Mouse (Mus musculus) heart, embryonic 13.5 days (tissue): ENCODE data around the gene Spag8. TPM values are rescaled to one million over a fixed set of nuclear protein-coding genes. Genes with fewer than 3 reads are reported as not detected.
A peak's percentile ranks its signal among the peaks of the same experiment; 100 is the strongest.

Experiments used
- ATAC-seq: fragments of 200-750 bp; cut with Nextera tagmentation; 2 replicates; pipeline ENCODE4 v1.8.0; 2017; ENCODE audit warnings: moderate TSS enrichment; ENCODE audit not compliant: insufficient number of reproducible peaks, low FRiP score, low TSS enrichment; ENCODE audit errors: extremely low read depth
- H3K27ac ChIP-seq: fragments of 300-500 bp; sonication (generic); replicated peaks from 2 replicates; pipeline ENCODE4 v1.5.1; 2015; ENCODE audit warnings: moderate library complexity, mild to moderate bottlenecking, inconsistent platforms
- H3K27me3 ChIP-seq: fragments of 300-500 bp; sonication (generic); replicated peaks from 2 replicates; pipeline ENCODE4 v1.6.1; 2015; ENCODE audit warnings: mild to moderate bottlenecking, inconsistent platforms
- H3K36me3 ChIP-seq: fragments of 300-500 bp; sonication (generic); 2 replicates; pipeline ENCODE4 v1.6.1; 2015; ENCODE audit warnings: mild to moderate bottlenecking, inconsistent platforms
- H3K4me1 ChIP-seq: fragments of 300-500 bp; sonication (generic); 2 replicates; pipeline ENCODE4 v1.6.1; 2015; ENCODE audit warnings: inconsistent platforms
- H3K4me2 ChIP-seq: fragments of 300-500 bp; sonication (generic); 2 replicates; pipeline ENCODE4 v1.6.1; 2015; ENCODE audit warnings: inconsistent platforms, mild to moderate bottlenecking, moderate library complexity
- H3K4me3 ChIP-seq: fragments of 300-500 bp; sonication (generic); 2 replicates; pipeline ENCODE4 v1.5.1; 2015; ENCODE audit warnings: moderate library complexity, mild to moderate bottlenecking, inconsistent platforms
- H3K9ac ChIP-seq: fragments of 300-500 bp; sonication (generic); 2 replicates; pipeline ENCODE4 v1.6.1; 2015; ENCODE audit warnings: inconsistent platforms, mild to moderate bottlenecking, moderate library complexity
- H3K9me3 ChIP-seq: fragments of 300-500 bp; sonication (generic); 2 replicates; pipeline ENCODE4 v1.6.1; 2016; ENCODE audit warnings: inconsistent platforms
- WGBS: fragments of 180-500 bp; shearing (Covaris S2); methylation state at CpG from one replicate; pipeline ENCODE4 v1.1.7; 2015; ENCODE audit warnings: mixed read lengths; 5-methylcytosine and 5-hydroxymethylcytosine counted together
- polyA plus RNA-seq: library from polyadenylated mRNA; unstranded; fragments of >200 nt; fragmentation: Nextera tagmentation; extraction: Ambion mirVana; gene quantifications from 2 replicates; pipeline ENCODE4 v1.2.1, GENCODE M21; 2015

Gene Spag8
- polyA plus RNA-seq, 1 experiment from 2014 or later: 0.59 TPM

DNA sequence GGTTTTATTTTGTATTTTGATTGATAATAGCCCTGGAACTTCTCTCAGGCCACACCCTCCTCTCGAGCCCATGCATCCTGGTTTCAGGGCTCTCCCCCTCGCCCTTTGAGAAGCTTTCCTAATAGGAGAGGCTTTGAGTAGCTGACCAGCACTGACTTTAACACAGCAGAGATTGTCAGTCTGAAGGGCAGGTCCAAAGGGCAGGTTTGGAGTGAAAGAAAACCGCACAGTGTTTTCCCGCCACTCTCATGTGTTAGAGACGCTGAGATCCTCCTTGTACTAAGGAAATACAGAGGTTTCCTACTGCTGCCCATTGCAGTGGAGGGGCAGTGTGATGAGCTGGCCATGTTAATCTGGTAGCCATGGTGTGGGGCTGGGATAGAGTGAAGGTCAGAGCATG lies 21.6 kb upstream of the Spag8 start:
- H3K36me3 ChIP-seq: peaks cover 21% of the 10 kb centered on the region
- H3K27me3 ChIP-seq: no peaks in the 10 kb centered on the region
- peaks cover 24% of the 10 kb centered on the region for H3K4me1 ChIP-seq
- 70% methylated on average over 5 of the region's 5 CpGs for WGBS
- no peak for ATAC-seq
- H3K27ac ChIP-seq: no peak overlapping the region
- no peak overlapping the region for H3K4me2 ChIP-seq
- H3K9ac ChIP-seq: no peak overlapping the region
- H3K4me3 ChIP-seq: no peak overlapping the region
- H3K9me3 ChIP-seq: no peaks in the 10 kb centered on the region

DNA sequence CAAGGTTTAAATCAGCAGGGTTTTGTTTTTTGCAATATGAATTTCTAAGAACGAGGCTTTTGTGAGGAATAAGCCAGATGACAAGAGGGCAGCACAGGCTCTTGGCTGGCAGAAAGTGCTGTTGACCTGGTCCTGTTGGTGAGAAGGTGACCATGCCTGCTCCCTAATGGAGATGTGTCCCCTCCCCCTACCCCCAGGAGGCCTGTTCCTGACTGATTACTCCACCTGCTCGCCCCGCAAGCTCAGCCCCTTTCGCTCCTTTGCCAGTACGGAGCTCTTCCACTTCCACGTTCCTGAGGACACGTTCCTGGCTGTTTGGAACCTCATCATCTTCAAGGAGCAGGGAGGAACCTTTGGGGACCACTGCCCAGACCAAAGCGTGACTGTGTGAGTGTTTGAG lies 20.3 kb upstream of the Spag8 start:
- Histone ChIP-seq H3K27ac (no peak overlapping the region), H3K4me1 (peaks cover 30% of the 10 kb centered on the region), H3K9me3 (no peaks in the 10 kb centered on the region), H3K27me3 (no peaks in the 10 kb centered on the region), H3K9ac (no peak overlapping the region), H3K4me3 (no peak overlapping the region), H3K36me3 (peaks cover 19% of the 10 kb centered on the region), H3K4me2 (no peak overlapping the region)
- WGBS: 70% methylated on average over 8 of the region's 8 CpGs
- ATAC-seq: no peak

DNA sequence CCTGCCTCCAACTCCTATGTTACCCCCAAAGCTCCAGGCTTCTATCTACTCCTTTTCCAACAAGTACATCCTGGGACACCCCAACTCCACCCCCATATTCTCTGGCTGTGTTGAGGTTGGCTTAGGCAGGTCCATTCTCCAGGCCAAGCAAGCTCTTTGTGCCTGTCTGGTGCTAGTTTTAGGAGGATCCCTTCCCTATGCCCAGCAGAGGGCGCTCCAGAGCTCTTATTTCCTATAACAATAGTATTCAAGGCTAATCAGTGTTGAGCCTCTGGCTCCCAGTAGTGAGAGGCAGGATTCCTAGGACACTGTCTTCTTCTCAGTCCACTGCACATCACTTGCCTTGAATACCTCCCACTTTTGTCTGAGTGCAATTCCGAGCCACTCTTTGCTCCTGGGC lies 18.7 kb upstream of the Spag8 start:
- Histone ChIP-seq H3K9ac (no peak overlapping the region), H3K36me3 (peaks cover 7% of the 10 kb centered on the region), H3K4me3 (no peak overlapping the region), H3K27me3 (peaks cover 11% of the 10 kb centered on the region), H3K4me1 (peaks cover 33% of the 10 kb centered on the region), H3K9me3 (no peaks in the 10 kb centered on the region), H3K4me2 (no peak overlapping the region), H3K27ac (no peak overlapping the region)
- WGBS: 11% methylated on average over 2 of the region's 2 CpGs
- ATAC-seq: no peak

DNA sequence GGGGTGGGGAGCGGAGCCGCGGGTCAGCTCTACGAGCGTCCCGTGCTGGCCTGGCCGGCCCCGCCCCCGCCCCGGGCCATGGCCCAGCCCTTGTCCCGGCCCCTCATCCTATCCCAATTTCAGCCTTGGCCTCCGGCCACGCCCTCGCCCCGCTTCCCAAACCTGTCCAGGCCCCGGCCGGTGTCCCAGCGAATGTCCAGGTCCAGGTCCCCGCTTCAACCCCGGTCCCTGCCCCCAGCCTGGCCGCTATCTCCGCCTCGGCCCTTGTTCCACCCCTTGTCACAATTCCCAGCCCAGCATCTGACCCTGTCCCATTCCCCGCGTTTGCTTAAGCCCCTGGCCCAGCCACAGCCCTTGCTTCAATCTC lies 16.0 kb upstream of the Spag8 start:
- Histone ChIP-seq H3K9me3 (no peaks in the 10 kb centered on the region), H3K9ac (peak overlapping the region; percentile 91), H3K4me3 (peak overlapping the region; percentile 78), H3K4me2 (peak overlapping the region; percentile 76), H3K27me3 (peaks cover 36% of the 10 kb centered on the region), H3K4me1 (peaks cover 33% of the 10 kb centered on the region), H3K36me3 (peaks cover 5% of the 10 kb centered on the region), H3K27ac (peak overlapping the region; percentile 48)
- under 1% methylated on average over 25 of the region's 25 CpGs for WGBS
- peak; percentile 87 for ATAC-seq

DNA sequence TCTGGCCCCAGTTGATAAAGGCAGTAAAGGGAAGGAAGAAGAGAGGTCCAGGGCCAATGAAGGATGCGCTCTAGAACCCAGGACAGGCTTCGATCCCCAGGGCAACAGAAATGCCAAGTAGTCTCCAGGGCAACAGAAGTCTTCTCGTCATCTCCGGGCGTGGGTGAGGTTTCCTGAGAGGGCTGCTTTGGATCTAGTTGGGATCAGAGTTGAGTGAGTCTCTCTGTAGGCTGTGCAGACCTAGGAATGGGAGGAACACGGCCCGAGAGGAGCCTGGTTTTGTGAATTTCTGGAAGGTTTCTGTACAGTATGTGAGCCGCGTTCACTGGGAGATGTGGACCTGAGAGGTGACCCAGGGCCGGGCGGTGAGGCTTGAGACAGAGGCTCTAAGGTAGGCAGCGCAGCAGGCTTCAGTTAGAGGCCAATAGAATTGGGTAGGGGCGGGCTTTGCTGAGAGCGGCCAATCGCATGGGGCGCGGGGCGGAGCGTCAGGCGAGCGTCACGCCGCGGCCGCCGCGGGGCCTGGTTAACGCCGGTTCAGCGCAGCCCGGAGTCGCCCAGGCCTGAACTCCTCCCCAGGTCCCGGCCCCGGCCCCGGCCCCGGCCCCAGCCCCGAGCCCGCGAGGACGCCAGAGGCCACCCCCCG lies 15.5 kb upstream of the Spag8 start, which contains the start of the genes Tmem8b and Fam221b:
Tmem8b (plus strand) TSS at position 190 of the 646 bp plus-strand sequence.
Fam221b (minus strand) TSS at position 364 of the 646 bp plus-strand sequence.
- Histone ChIP-seq H3K27ac (peak within 1 kb of the TSS; percentile 48), H3K4me2 (peak within 1 kb of the TSS; percentile 76), H3K9ac (peak within 1 kb of the TSS; percentile 91), H3K27me3 (peaks cover 38% of the 10 kb centered on the region), H3K36me3 (no peaks in the 10 kb centered on the region), H3K4me3 (peak within 1 kb of the TSS; percentile 78), H3K9me3 (no peaks in the 10 kb centered on the region), H3K4me1 (peaks cover 33% of the 10 kb centered on the region)
- WGBS: 2% methylated on average over 39 of the region's 41 CpGs
- peak; percentile 86 for ATAC-seq

DNA sequence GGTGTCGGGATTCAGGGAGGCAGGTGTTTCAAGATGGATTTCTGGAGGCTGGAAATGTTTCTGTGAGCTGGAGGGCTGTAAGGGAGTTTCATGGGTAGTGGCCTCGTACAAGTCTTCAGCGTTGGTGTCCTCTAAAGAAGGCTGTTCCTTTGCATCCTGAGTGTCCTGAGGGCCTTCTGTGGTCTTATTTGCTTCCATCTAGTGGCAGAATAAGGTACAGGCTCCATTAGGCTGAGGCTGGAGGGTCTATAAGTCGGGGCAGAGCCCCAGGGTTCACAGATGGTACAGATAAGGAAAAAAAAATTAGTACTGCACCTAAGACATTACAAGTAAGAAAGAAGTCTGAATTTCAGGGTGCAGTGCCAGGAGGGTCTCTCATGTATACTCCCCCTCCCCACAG lies 13.0 kb upstream of the Spag8 start:
- H3K9me3 ChIP-seq: no peaks in the 10 kb centered on the region
- no peak overlapping the region for H3K4me2 ChIP-seq
- H3K27ac ChIP-seq: no peak overlapping the region
- H3K4me3 ChIP-seq: no peak overlapping the region
- no peaks in the 10 kb centered on the region for H3K36me3 ChIP-seq
- 8% methylated on average over 4 of the region's 4 CpGs for WGBS
- H3K4me1 ChIP-seq: peaks cover 22% of the 10 kb centered on the region
- H3K27me3 ChIP-seq: peaks cover 62% of the 10 kb centered on the region
- ATAC-seq: no peak
- H3K9ac ChIP-seq: no peak overlapping the region

DNA sequence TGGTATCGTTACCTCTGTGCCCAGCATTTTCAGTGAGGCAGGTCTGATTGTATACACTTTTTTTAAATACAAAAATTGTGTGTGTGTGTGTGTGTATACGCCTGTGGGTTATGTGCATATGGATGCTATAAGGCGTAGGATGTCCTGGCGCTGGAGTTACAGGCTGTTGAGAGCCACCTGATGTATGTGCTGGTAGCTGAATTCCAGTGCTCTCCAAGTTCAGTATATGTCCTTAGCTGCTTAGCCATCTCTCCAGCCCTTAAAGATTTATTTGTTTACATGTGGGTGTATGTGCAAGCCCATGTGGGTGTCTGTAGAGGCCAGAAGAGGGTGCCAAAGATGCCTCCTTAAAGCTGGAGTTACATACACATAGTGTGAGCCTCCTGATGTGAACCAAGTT lies 3.8 kb upstream of the Spag8 start:
- no peaks in the 10 kb centered on the region for H3K9me3 ChIP-seq
- peaks cover 34% of the 10 kb centered on the region for H3K27me3 ChIP-seq
- peak overlapping the region; percentile 70 for H3K4me3 ChIP-seq
- H3K4me2 ChIP-seq: peak overlapping the region; percentile 91
- H3K4me1 ChIP-seq: peaks cover 31% of the 10 kb centered on the region
- WGBS: 62% methylated on average over 4 of the region's 4 CpGs
- no peaks in the 10 kb centered on the region for H3K36me3 ChIP-seq
- H3K27ac ChIP-seq: 0 out of 2 replicates have a peak overlapping the region, but pooled peaks have one; percentile 25
- no peak for ATAC-seq
- H3K9ac ChIP-seq: peak overlapping the region; percentile 33; the same call in 1 of the 2 replicates

DNA sequence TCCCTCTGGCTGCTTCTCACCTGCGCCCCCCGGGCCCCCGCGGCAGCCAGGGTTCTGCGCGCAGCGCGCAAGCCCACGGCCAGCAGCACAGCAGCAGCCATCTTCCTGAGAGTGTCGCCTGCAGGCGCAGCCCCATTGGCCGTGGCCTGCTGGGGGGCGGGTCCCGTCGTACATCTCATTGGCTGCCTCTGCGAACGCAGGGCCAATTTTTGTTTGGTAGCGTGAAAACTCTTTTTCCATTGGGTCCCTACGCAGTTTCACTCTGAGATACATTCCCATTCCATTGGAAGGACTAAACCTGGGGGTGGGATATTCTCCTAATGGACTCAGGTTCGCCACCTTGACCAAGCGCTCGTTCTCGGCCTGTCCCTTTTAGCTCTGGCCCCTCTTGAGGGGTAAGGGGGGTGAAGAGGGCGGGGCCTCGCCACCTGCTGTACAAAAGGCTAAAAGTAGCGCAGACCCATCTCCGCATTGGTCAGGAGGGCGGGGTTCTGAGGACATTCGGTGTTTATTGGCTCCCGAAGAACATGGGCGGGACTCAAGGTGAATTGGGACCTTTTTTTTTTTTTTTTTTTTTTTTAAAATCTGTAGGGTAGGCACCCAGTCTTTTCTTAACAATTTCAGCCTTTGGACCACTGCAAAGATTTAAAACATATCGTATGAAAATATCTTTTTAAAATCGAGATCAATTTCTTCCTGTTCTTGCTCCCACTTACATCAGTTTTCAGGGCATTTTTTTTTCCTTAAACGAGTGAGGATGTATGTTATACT lies 3.1 kb upstream of the Spag8 start, which contains the start of gene Hint2:
Hint2 (minus strand) TSS at position 128 of the 771 bp plus-strand sequence.
- H3K27me3 ChIP-seq: peaks cover 28% of the 10 kb centered on the region
- ATAC-seq: peak; percentile 89
- H3K27ac ChIP-seq: peak within 1 kb of the TSS; percentile 90
- peak within 1 kb of the TSS; percentile 89 for H3K9ac ChIP-seq
- H3K4me3 ChIP-seq: peak within 1 kb of the TSS; percentile 70
- peaks cover 4% of the 10 kb centered on the region; the same call in 1 of the 2 replicates for H3K36me3 ChIP-seq
- H3K9me3 ChIP-seq: no peaks in the 10 kb centered on the region
- peak within 1 kb of the TSS; percentile 91 for H3K4me2 ChIP-seq
- WGBS: 2% methylated on average over 34 of the region's 34 CpGs
- peaks cover 31% of the 10 kb centered on the region for H3K4me1 ChIP-seq

DNA sequence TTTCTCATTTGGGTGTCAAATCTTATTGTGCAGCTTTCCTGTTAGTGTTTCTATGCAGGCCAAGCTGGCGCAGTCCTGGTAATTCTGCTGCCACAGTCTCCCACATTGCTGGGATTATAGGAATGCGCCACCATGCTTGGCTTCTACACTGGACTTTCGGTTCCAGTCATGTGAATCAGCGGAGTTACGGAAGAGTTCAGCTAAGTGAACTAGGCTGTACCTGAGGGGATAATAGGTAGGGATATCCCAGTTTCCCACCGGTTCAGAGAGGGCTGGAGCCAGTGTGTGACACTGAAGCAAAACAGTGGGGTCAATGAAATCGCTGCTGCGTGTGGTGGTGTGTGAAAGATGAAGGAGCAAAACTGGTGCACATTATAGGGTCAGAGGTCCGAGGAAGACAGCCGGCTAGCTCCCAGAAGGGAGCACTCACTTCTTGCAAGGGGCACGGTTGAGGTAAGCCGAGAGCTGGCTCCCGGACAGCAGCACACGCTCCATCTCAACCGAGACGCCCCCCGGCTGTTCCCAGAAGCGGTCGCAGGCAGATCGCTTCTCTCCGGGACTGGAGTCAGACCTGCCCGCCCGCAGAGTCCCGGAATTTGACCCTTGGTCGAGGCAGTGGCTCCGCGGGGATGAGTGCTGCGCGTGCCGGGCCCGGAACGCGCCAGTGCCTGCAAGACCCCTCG lies 2.4 kb upstream of the Spag8 start:
- Histone ChIP-seq H3K9me3 (no peaks in the 10 kb centered on the region), H3K4me1 (peaks cover 24% of the 10 kb centered on the region), H3K4me2 (peak overlapping the region; percentile 91), H3K27me3 (peaks cover 21% of the 10 kb centered on the region), H3K27ac (peak overlapping the region; percentile 90), H3K4me3 (peak overlapping the region; percentile 70), H3K9ac (peak overlapping the region; percentile 89), H3K36me3 (peaks cover 7% of the 10 kb centered on the region)
- ATAC-seq: no peak; the same call in 1 of the 2 replicates
- 6% methylated on average over 34 of the region's 34 CpGs for WGBS

DNA sequence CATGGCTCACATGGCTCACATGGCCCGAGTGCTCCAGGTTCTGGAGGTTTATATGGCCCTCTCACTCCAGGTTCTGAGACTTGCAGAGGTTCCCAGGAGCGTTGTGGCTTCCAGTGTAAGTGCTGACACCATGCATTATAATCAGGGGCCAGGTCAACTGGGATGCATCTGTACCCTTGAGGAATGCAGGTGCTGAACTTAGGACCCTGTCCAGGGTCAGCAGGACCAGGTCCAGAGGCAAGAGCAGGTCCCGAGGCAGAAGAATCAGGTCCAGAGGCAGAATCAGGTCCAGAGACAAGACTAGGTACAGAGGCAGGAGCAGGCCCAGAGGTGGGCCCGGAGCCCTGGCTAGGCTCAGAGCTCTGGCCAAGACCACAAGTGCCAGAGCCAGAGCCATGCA lies 668 bp downstream of the Spag8 start:
- Histone ChIP-seq H3K4me3 (peak overlapping the region; percentile 42; the same call in 1 of the 2 replicates), H3K4me2 (peak overlapping the region; percentile 65; the same call in 1 of the 2 replicates), H3K9me3 (peaks cover 10% of the 10 kb centered on the region), H3K27ac (no peak overlapping the region), H3K27me3 (no peaks in the 10 kb centered on the region), H3K9ac (no peak overlapping the region), H3K4me1 (peaks cover 23% of the 10 kb centered on the region), H3K36me3 (peaks cover 34% of the 10 kb centered on the region)
- no peak for ATAC-seq
- 81% methylated on average over 4 of the region's 4 CpGs for WGBS

DNA sequence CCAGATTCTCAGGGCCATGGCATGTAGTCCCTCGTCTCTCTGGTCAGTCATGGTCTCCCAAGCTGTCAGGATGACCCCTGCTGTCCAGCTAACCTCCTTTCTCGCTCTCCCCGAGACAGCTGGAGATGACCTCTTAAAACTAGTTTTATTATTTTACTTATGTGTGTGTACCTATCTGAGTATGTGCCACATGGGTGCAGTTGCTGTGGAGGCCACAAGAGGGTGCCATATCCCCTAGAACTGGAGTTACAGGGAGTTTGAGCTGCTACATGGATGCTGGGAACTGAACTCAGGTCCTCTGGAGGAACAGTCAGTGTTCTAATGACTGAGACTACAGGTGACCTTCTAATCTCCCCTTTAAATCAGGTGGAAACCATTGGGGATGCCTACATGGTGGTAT lies 3.6 kb downstream of the Spag8 start:
- Histone ChIP-seq H3K9ac (no peak overlapping the region), H3K4me1 (peaks cover 12% of the 10 kb centered on the region), H3K36me3 (peaks cover 57% of the 10 kb centered on the region), H3K27ac (no peak overlapping the region), H3K4me3 (no peak overlapping the region), H3K4me2 (no peak overlapping the region), H3K9me3 (peaks cover 10% of the 10 kb centered on the region), H3K27me3 (no peaks in the 10 kb centered on the region)
- WGBS: 91% methylated on average over 3 of the region's 3 CpGs
- ATAC-seq: no peak
